10 mouse cellular contexts compared by ENCODE assay signal in the genomic region with DNA sequence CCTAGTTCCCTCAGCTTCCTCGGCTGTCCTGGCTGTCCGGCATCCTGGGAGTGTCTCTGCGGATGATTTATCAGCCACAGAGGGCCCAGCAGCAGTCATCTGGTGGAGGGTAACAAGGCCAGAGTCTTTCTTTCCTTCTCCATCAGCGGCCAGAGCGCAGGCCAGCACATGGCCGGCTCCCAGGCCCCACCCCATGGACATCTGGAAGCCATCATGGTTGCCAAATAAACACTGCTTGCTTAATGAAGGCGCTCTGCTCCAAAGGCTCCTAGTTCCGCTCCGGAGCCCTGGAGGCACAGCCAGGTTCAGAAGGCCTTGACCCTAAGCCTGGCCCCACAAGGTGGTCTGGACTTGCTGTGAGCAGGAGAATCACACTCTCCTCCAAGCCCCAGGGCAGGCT. TPM values are rescaled to one million over a fixed set of nuclear protein-coding genes. Genes with fewer than 3 reads are reported as not detected.
DNase-seq lines count a peak whose midpoint lies in the region; ATAC-seq and TF ChIP-seq lines count a peak whose summit lies in the region.
"Had no signal": no experiment of that assay in that cellular context is flagged by ENCODE, and none has a peak within 500 bp of the region (broad histone marks: within the 10 kb centered on the region; RNA-seq: fewer than 3 reads in every experiment).

No protein-coding gene starts in this region.

- no peak overlapping the region for H3K4me3 ChIP-seq in layer of hippocampus, adult 2 months
- H3K4me3 ChIP-seq in forebrain, embryonic 11.5 days (ENCODE audit: low read depth, low read length): no peak overlapping the region
- H3K4me3 ChIP-seq: heart, embryonic 13.5 days; neural tube, embryonic 12.5 days had no signal

- ATAC-seq in forebrain, embryonic 11.5 days (replicated peaks; ENCODE audit: low FRiP score): no peak

- no peaks in the 10 kb centered on the region for H3K27me3 ChIP-seq in forebrain, embryonic 11.5 days (ENCODE audit: control insufficient read depth, insufficient read depth, low read length)

- DNase-seq in adrenal gland, adult (ENCODE audit: inconsistent age in 2 of 2, low spot score in 1 of 2): peak; percentile 21 to 40
- no peak for DNase-seq in adrenal gland, adult 8-10 months
- peak; percentile 40 for DNase-seq in fibroblast of lung, adult 2 months (ENCODE audit: low read depth)
- DNase-seq in kidney, adult 8-10 months: peak; percentile 35 to 48
- DNase-seq in lung, postnatal 36 days: peak; percentile 77
- DNase-seq in layer of hippocampus, adult 2 months (ENCODE audit: low spot score in 2 of 2): no peak
- no peak for DNase-seq in left cerebral cortex, adult 9 months (ENCODE audit: low spot score in 2 of 2)
- no peak for DNase-seq in forebrain, embryonic 11.5 days (ENCODE audit: low spot score)

- H3K9ac ChIP-seq in forebrain, embryonic 11.5 days (ENCODE audit: low read length): no peak overlapping the region
- H3K9ac ChIP-seq: heart, embryonic 13.5 days; neural tube, embryonic 12.5 days had no signal

- no peak overlapping the region for H3K27ac ChIP-seq in layer of hippocampus, adult 2 months
- no peak overlapping the region for H3K27ac ChIP-seq in forebrain, embryonic 11.5 days (ENCODE audit: low read depth, low read length)
- H3K27ac ChIP-seq: heart, embryonic 13.5 days; neural tube, embryonic 12.5 days had no signal

- WGBS in forebrain, embryonic 11.5 days: 79% methylated on average over 9 of the region's 9 CpGs

- no peak overlapping the region for H3K4me2 ChIP-seq in forebrain, embryonic 11.5 days (ENCODE audit: low read depth, low read length, severe bottlenecking)
- H3K4me2 ChIP-seq: heart, embryonic 13.5 days; neural tube, embryonic 12.5 days had no signal

- H3K9me3 ChIP-seq in forebrain, embryonic 11.5 days (ENCODE audit: control insufficient read depth, low read length): no peaks in the 10 kb centered on the region

- H3K36me3 ChIP-seq in forebrain, embryonic 11.5 days (ENCODE audit: control insufficient read depth, insufficient read depth, low read length): no peaks in the 10 kb centered on the region
- H3K36me3 ChIP-seq: heart, embryonic 13.5 days; neural tube, embryonic 12.5 days had no signal

- TF ChIP-seq CTCF in layer of hippocampus, adult 2 months (conservative IDR thresholded peaks at IDR 0.05): no peak

- H3K4me1 ChIP-seq in forebrain, embryonic 11.5 days (replicated peaks; ENCODE audit: control insufficient read depth, insufficient read depth, low read length): no peaks in the 10 kb centered on the region

RNA-seq across cellular contexts. Expression of gene Hmcn2, which starts 25.6 kb away (rescaled TPM):
- total RNA-seq in adrenal gland, adult 8-10 months (2022): 1 to 10 TPM in 3 of 4 experiments, under 1 TPM in 1; 0.84 to 2.5 (median 1.4) TPM
- total RNA-seq in layer of hippocampus, adult 2 months (2021): under 1 TPM; 0.32 to 0.51 TPM
- polyA plus RNA-seq in forebrain, embryonic 11.5 days (2014; fragmentation: Nextera tagmentation; extraction: Ambion mirVana): 0.09 TPM in 1 of 2 replicates, not detected in the other

Comparison
In these comparisons a context has a peak if more than half of its experiments do, and no peak if none do; other contexts are left out.
1. DNase-seq: peak in adrenal gland, adult (2 of 2), fibroblast of lung, adult 2 months (single experiment), kidney, adult 8-10 months (2 of 2) and lung, postnatal 36 days (single experiment); none in adrenal gland, adult 8-10 months (single experiment), layer of hippocampus, adult 2 months (0 of 2), left cerebral cortex, adult 9 months (0 of 2) and forebrain, embryonic 11.5 days (single experiment).